Mouse (Mus musculus): Measurements from ENCODE around the gene 2010111I01Rik.
"Not testable (repeated sequence)": the region's sequence is repeated elsewhere in the genome, so short reads cannot be mapped to it uniquely, and the experiment has no call there.

Gene 2010111I01Rik

GRCm38 (mm10) chr13:62955997-62956396 lies 8.7 kb upstream of the 2010111I01Rik start:
- no peak for DNase-seq (ENCODE audit: low read depth, low spot score)

- no peak for DNase-seq (ENCODE audit: low read depth, low spot score)
Observed at GRCm38 (mm10) chr13:62956776-62957175, 7.9 kb upstream of the 2010111I01Rik start.

GRCm38 (mm10) chr13:62963358-62963757 lies 1.3 kb upstream of the 2010111I01Rik start:
- DNase-seq (ENCODE audit: low read depth, low spot score) = no peak

- no peak for DNase-seq (ENCODE audit: low read depth, low spot score)
Observed at GRCm38 (mm10) chr13:62968223-62968622, 3.5 kb downstream of the 2010111I01Rik start.

GRCm38 (mm10) chr13:62970515-62971269 lies 6.0 kb downstream of the 2010111I01Rik start:
- peak; percentile 68 for DNase-seq (ENCODE audit: low read depth, low spot score)

- no peak for DNase-seq (ENCODE audit: low read depth, low spot score)
Observed at GRCm38 (mm10) chr13:62972403-62972802, 7.7 kb downstream of the 2010111I01Rik start.

GRCm38 (mm10) chr13:62973111-62973510 lies 8.4 kb downstream of the 2010111I01Rik start:
- no peak for DNase-seq (ENCODE audit: low read depth, low spot score)

- no peak for DNase-seq (ENCODE audit: low read depth, low spot score)
Observed at GRCm38 (mm10) chr13:62978104-62978503, 13.4 kb downstream of the 2010111I01Rik start.

GRCm38 (mm10) chr13:62978784-62979183 lies 14.1 kb downstream of the 2010111I01Rik start:
- DNase-seq (ENCODE audit: low read depth, low spot score) = no peak

- DNase-seq (ENCODE audit: low read depth, low spot score) = no peak
Observed at GRCm38 (mm10) chr13:62979215-62979614, 14.5 kb downstream of the 2010111I01Rik start.

GRCm38 (mm10) chr13:62980131-62980530 lies 15.4 kb downstream of the 2010111I01Rik start:
- DNase-seq (ENCODE audit: low read depth, low spot score) = peak; percentile 59

- no peak for DNase-seq (ENCODE audit: low read depth, low spot score)
Observed at GRCm38 (mm10) chr13:62984485-62984884, 19.8 kb downstream of the 2010111I01Rik start.

- no peak for DNase-seq (ENCODE audit: low read depth, low spot score)
Observed at GRCm38 (mm10) chr13:62989891-62990490, 25.3 kb downstream of the 2010111I01Rik start.

GRCm38 (mm10) chr13:62993543-62994477 lies 29.1 kb downstream of the 2010111I01Rik start:
- DNase-seq (ENCODE audit: low read depth, low spot score) = no peak

GRCm38 (mm10) chr13:62996767-62997166 lies 32.1 kb downstream of the 2010111I01Rik start:
- no peak for DNase-seq (ENCODE audit: low read depth, low spot score)

GRCm38 (mm10) chr13:63007491-63007890 lies 42.8 kb downstream of the 2010111I01Rik start:
- DNase-seq (ENCODE audit: low read depth, low spot score) = not testable (repeated sequence)

GRCm38 (mm10) chr13:63010345-63011090 lies 45.8 kb downstream of the 2010111I01Rik start:
- peak; percentile 27 for DNase-seq (ENCODE audit: low read depth, low spot score)

GRCm38 (mm10) chr13:63014353-63014752 lies 49.7 kb downstream of the 2010111I01Rik start:
- DNase-seq (ENCODE audit: low read depth, low spot score) = no peak

GRCm38 (mm10) chr13:63015362-63015761 lies 50.7 kb downstream of the 2010111I01Rik start:
- DNase-seq (ENCODE audit: low read depth, low spot score) = peak; percentile 30

GRCm38 (mm10) chr13:63016056-63016455 lies 51.4 kb downstream of the 2010111I01Rik start:
- peak; percentile 86 for DNase-seq (ENCODE audit: low read depth, low spot score)

Measured in brain, adult 2 months (tissue).